Mouse (Mus musculus) G1E (cell line): ENCODE measurements around the gene Schip1. TPM values are rescaled to one million over a fixed set of nuclear protein-coding genes. Genes with fewer than 3 reads are reported as not detected.

ENCODE experiments used
- ATAC-seq: 2 replicates; pipeline ENCODE4 v1.8.0; 2016; ENCODE audit warnings: mild to moderate bottlenecking; ENCODE audit not compliant: insufficient number of reproducible peaks, poor library complexity, low FRiP score, severe bottlenecking; ENCODE audit errors: extremely low read depth
- DNase-seq: peaks from one replicate; pipeline ENCODE4 v3.0.0; 2012; ENCODE audit warnings: low spot score
- H3K27me3 ChIP-seq: 2 replicates; pipeline ENCODE4 v1.6.1; 2012; ENCODE audit warnings: mild to moderate bottlenecking, low read length, inconsistent platforms; ENCODE audit not compliant: insufficient read depth
- H3K36me3 ChIP-seq: replicated peaks from 2 replicates; pipeline ENCODE3; 2012; ENCODE audit warnings: mild to moderate bottlenecking, inconsistent platforms
- H3K4me1 ChIP-seq: 2 replicates; pipeline ENCODE4 v1.6.1; 2012; ENCODE audit warnings: low read depth, low read length, inconsistent platforms, mixed read lengths; ENCODE audit not compliant: insufficient read depth
- H3K4me3 ChIP-seq: 2 replicates; pipeline ENCODE4 v1.5.1; 2012; ENCODE audit warnings: low read depth, mild to moderate bottlenecking, inconsistent platforms, low read length, moderate library complexity, mixed read lengths
- H3K9me3 ChIP-seq: replicated peaks from 2 replicates; pipeline ENCODE4 v1.6.1; 2012; ENCODE audit warnings: inconsistent platforms
- CTCF ChIP-seq: IDR thresholded peaks from 2 replicates; pipeline ENCODE4 v1.5.1; 2012; ENCODE audit warnings: low read depth, low read length, inconsistent platforms, mixed read lengths
- GATA1 ChIP-seq: IDR thresholded peaks from 2 replicates; pipeline ENCODE4 v1.6.1; 2012; ENCODE audit warnings: borderline replicate concordance, low read length, inconsistent platforms, mixed read lengths
- GATA2 ChIP-seq: IDR thresholded peaks from 2 replicates; pipeline ENCODE4 v1.6.1; 2012; ENCODE audit warnings: low read depth, low read length, inconsistent platforms, borderline replicate concordance
- POLR2AphosphoS5 ChIP-seq: IDR thresholded peaks from 2 replicates; pipeline ENCODE4 v1.6.1; 2012; ENCODE audit warnings: low read depth, low read length, inconsistent platforms; ENCODE audit not compliant: insufficient replicate concordance
- TAL1 ChIP-seq: conservative IDR thresholded peaks from 2 replicates; pipeline ENCODE4 v1.6.1; 2012; ENCODE audit warnings: low read depth, low read length, inconsistent platforms, mixed read lengths
- polyA plus RNA-seq: library from polyadenylated mRNA; stranded (reverse); fragments of >175 nt; gene quantifications from 2 replicates; pipeline ENCODE4 v1.2.3, GENCODE M21; 2012
- total RNA-seq, 2 experiments: library from RNA; stranded (forward) in 1 of 2; stranded (reverse) in 1 of 2; fragments of 200-1000 nt in 1 of 2; fragments of >200 nt in 1 of 2; fragmentation: Nextera tagmentation in 1 of 2; gene quantifications; 2 replicates each; pipeline ENCODE4 v1.2.3; 2014 to 2017

Schip1 gene
- total and polyA plus RNA-seq, 3 experiments: 0.16 TPM; not detected in 2

- no peak for TF ChIP-seq GATA1
- TF ChIP-seq TAL1: no peak
- peaks cover 7% of the 10 kb centered on the region for H3K9me3 ChIP-seq
- H3K4me1 ChIP-seq: no peaks in the 10 kb centered on the region
- no peak overlapping the region for H3K4me3 ChIP-seq
- DNase-seq (no peak), ATAC-seq (no peak)
- H3K27me3 ChIP-seq: no peaks in the 10 kb centered on the region
- H3K36me3 ChIP-seq: no peaks in the 10 kb centered on the region
These were observed 610.1 kb downstream of the Schip1 start for GRCm38 (mm10) chr3:68674721-68675120.

GRCm38 (mm10) chr3:68675216-68675835, 610.7 kb downstream of the Schip1 start:
- Histone ChIP-seq H3K9me3 (peaks cover 7% of the 10 kb centered on the region), H3K4me1 (no peaks in the 10 kb centered on the region), H3K27me3 (no peaks in the 10 kb centered on the region), H3K36me3 (no peaks in the 10 kb centered on the region), H3K4me3 (no peak overlapping the region)
- DNase-seq (no peak), ATAC-seq (no peak)
- TF ChIP-seq GATA1: no peak
- TF ChIP-seq GATA2: no peak
- TF ChIP-seq CTCF: no peak
- TF ChIP-seq TAL1: no peak
- TF ChIP-seq POLR2AphosphoS5: no peak

Other genes with a start within 250 kb of the Schip1 start
- not detected in 2 replicates for gene Iqcj, start 172.6 kb upstream of the Schip1 start, total RNA-seq (2014; fragmentation: Nextera tagmentation)
- 0.16 TPM in 1 of 2 replicates, not detected in the other for gene Iqcj, start 172.6 kb upstream of the Schip1 start, total RNA-seq (2017)
- not detected in 2 replicates for gene Iqcj, start 172.6 kb upstream of the Schip1 start, polyA plus RNA-seq
- not detected in 2 replicates for gene Iqschfp, start 172.6 kb upstream of the Schip1 start, total RNA-seq (2014; fragmentation: Nextera tagmentation)
- gene Iqschfp, start 172.6 kb upstream of the Schip1 start, total RNA-seq (2017): not detected in 2 replicates
- not detected in 2 replicates for gene Iqschfp, start 172.6 kb upstream of the Schip1 start, polyA plus RNA-seq